Mouse (Mus musculus) megakaryocyte, embryonic 14.5 days (primary cell): Measurements from ENCODE around the gene Slc5a6.

ENCODE experiments used
- FLI1 ChIP-seq: IDR thresholded peaks from 2 replicates; pipeline ENCODE4 v1.6.1; 2012; ENCODE audit warnings: low read length, inconsistent platforms, mixed read lengths
- GATA1 ChIP-seq: IDR thresholded peaks from 3 replicates; pipeline ENCODE4 v1.6.1; 2012; ENCODE audit warnings: mixed read lengths, low read length, inconsistent platforms, borderline replicate concordance

GRCm38 (mm10) chr5:31012737-31013136 is 36.0 kb downstream of the Slc5a6 start:
- TF ChIP-seq GATA1 (no peak), FLI1 (no peak)
